Mouse (Mus musculus) testis, adult 2 months (tissue): ENCODE results near the gene Gm29094.
"Not testable (repeated sequence)": the region's sequence is repeated elsewhere in the genome, so short reads cannot be mapped to it uniquely, and the experiment has no call there.

Source experiments
- CTCF ChIP-seq: fragments of 200-500 bp; IDR thresholded peaks from 2 replicates; pipeline ENCODE4 v1.5.1; 2012; ENCODE audit warnings: low read depth, mild to moderate bottlenecking, inconsistent platforms, low read length, moderate library complexity; ENCODE audit not compliant: control insufficient read depth, insufficient read depth, insufficient replicate concordance
- POLR2A ChIP-seq: fragments of 200-500 bp; IDR thresholded peaks from 2 replicates; pipeline ENCODE4 v1.6.1; 2012; ENCODE audit warnings: low read depth, mild to moderate bottlenecking, inconsistent platforms, low read length, moderate library complexity; ENCODE audit not compliant: control insufficient read depth

DNA sequence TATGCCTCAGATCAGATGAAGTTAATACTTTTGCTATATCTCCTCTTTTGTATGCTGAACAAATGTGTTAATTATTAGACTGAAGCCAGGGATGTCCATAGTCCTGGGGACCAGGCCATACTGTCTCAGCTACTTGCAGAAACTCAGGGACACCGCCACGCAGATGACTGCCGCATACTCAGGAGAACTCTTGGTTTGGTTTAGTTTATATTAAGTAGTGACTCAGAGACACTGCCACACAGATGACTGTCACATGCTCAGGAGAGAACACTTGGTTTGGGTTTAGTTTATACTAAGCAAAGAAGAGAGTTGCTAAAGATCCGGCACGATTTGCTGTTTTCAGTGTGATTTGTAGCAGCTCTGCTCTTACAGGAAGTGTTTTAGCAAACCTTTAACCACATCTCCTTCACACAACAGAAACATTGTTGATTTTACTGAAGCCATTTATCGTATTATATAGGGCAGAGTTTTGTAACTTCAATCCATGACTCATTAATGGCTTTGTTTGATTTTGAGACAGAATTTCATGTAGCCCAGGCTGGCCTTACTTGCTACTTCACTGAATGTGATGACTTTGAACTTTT lies 21.6 kb downstream of the Gm29094 start:
- TF ChIP-seq CTCF, POLR2A: not testable (repeated sequence)
